Mouse (Mus musculus) cerebellum, adult (tissue): ENCODE measurements around the gene Uqcc2.

Source experiments
- ATAC-seq: cut with Nextera tagmentation; 2 replicates; pipeline ENCODE4 v1.9.2; 2017; ENCODE audit warnings: mild to moderate bottlenecking, moderate library complexity, mixed read lengths; ENCODE audit not compliant: insufficient number of reproducible peaks, low FRiP score, low TSS enrichment

The Uqcc2 gene

GRCm38 (mm10) chr17:27155752-27156151 lies 22.0 kb upstream of the Uqcc2 start:
- ATAC-seq = no peak

- ATAC-seq = no peak
Measured at GRCm38 (mm10) chr17:27154881-27155280, 21.2 kb upstream of the Uqcc2 start.

GRCm38 (mm10) chr17:27154256-27154655 lies 20.5 kb upstream of the Uqcc2 start:
- peak; percentile 58; the same call in 1 of the 2 replicates for ATAC-seq

GRCm38 (mm10) chr17:27153773-27154193 lies 20.1 kb upstream of the Uqcc2 start:
- ATAC-seq = no peak

GRCm38 (mm10) chr17:27152976-27153723 lies 19.4 kb upstream of the Uqcc2 start:
- ATAC-seq = no peak

GRCm38 (mm10) chr17:27151411-27151810 lies 17.7 kb upstream of the Uqcc2 start:
- no peak for ATAC-seq

GRCm38 (mm10) chr17:27150871-27151270 lies 17.2 kb upstream of the Uqcc2 start:
- no peak for ATAC-seq

GRCm38 (mm10) chr17:27146323-27146923 lies 12.7 kb upstream of the Uqcc2 start:
- ATAC-seq = no peak

- ATAC-seq = no peak
Measured at GRCm38 (mm10) chr17:27144152-27144551, 10.4 kb upstream of the Uqcc2 start.

- no peak for ATAC-seq
Measured at GRCm38 (mm10) chr17:27141971-27142450, 8.3 kb upstream of the Uqcc2 start.

- ATAC-seq = no peak
Measured at GRCm38 (mm10) chr17:27140262-27140661, 6.5 kb upstream of the Uqcc2 start.

GRCm38 (mm10) chr17:27139304-27139703 lies 5.6 kb upstream of the Uqcc2 start:
- no peak for ATAC-seq

GRCm38 (mm10) chr17:27138396-27138795 lies 4.7 kb upstream of the Uqcc2 start:
- ATAC-seq = no peak

GRCm38 (mm10) chr17:27134715-27135114 lies 999 bp upstream of the Uqcc2 start:
- no peak for ATAC-seq

- no peak for ATAC-seq
Measured at GRCm38 (mm10) chr17:27134187-27134586, 471 bp upstream of the Uqcc2 start.

GRCm38 (mm10) chr17:27132238-27132637 lies 1.5 kb downstream of the Uqcc2 start:
- ATAC-seq = no peak

GRCm38 (mm10) chr17:27131240-27131665 lies 2.5 kb downstream of the Uqcc2 start:
- ATAC-seq = no peak

- ATAC-seq = no peak
Measured at GRCm38 (mm10) chr17:27130246-27130645, 3.5 kb downstream of the Uqcc2 start.

GRCm38 (mm10) chr17:27129819-27130218 lies 3.9 kb downstream of the Uqcc2 start:
- ATAC-seq = no peak

GRCm38 (mm10) chr17:27129291-27129690 lies 4.4 kb downstream of the Uqcc2 start:
- ATAC-seq = no peak

GRCm38 (mm10) chr17:27128189-27128588 lies 5.5 kb downstream of the Uqcc2 start:
- ATAC-seq = no peak

GRCm38 (mm10) chr17:27126974-27127373 lies 6.7 kb downstream of the Uqcc2 start:
- ATAC-seq = no peak
